Mouse (Mus musculus): ENCODE data around the gene Eid1. TPM values are rescaled to one million over a fixed set of nuclear protein-coding genes. Genes with fewer than 3 reads are reported as not detected.

The Eid1 gene
- total RNA-seq, 1 experiment = 23.6 TPM

DNA sequence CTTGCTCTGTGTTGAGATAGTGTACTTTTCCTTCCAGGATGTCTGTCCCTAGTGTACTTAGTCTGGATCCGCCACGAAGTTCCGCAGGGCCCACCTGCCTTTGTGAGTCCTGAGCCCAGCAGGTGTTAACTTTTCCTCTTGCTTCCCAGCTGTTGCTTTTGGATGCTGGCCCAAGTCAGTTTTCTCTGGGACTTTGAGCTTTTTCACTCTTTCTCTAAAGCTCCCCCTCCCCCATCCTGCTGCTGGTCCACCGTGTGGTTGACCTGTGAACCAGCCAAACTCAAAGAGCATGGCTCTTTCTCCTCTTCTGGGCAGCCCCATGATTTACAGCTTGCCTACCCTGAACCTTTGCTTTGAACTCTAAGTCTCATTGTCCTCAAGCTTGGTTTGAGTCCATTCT lies 46.4 kb upstream of the Eid1 start:
- Histone ChIP-seq H3K4me3 (ENCODE audit: insufficient read depth in 1 of 2, low read depth in 1 of 2, low read length in 2 of 2, poor library complexity in 1 of 2, severe bottlenecking in 1 of 2) (no peak overlapping the region), H3K9ac (ENCODE audit: insufficient read depth, low read depth, low read length, poor library complexity, severe bottlenecking) (no peak overlapping the region), H3K9me3 (ENCODE audit: control insufficient read depth, insufficient read depth, low read depth, low read length) (no peaks in the 10 kb centered on the region; the same call in 1 of the 2 replicates), H3K27ac (ENCODE audit: insufficient read depth, low read depth, low read length, poor library complexity, severe bottlenecking) (no peak overlapping the region), H3K4me1 (ENCODE audit: control insufficient read depth in 2 of 2, insufficient read depth in 2 of 2, low read length in 2 of 2, poor library complexity in 1 of 2) (0 out of 4 replicates have a peak, but pooled peaks cover 0 to 2% of the 10 kb centered on the region in 2 experiments), H3K36me3 (ENCODE audit: control insufficient read depth, insufficient read depth, low read length, poor library complexity, severe bottlenecking) (no peaks in the 10 kb centered on the region)
- DNase-seq (ENCODE audit: low read depth, low spot score) = no peak
- TF ChIP-seq ZC3H11A (IDR thresholded peaks at IDR 0.05; ENCODE audit: borderline replicate concordance, low read depth, low read length) = no peak
- no peak for TF ChIP-seq CHD2 (IDR thresholded peaks at IDR 0.05; ENCODE audit: low read depth, low read length)
- TF ChIP-seq ZNF384 (IDR thresholded peaks at IDR 0.05; ENCODE audit: low read depth, low read length) = no peak
- TF ChIP-seq MAFK (IDR thresholded peaks at IDR 0.05; ENCODE audit: insufficient read depth, low read depth, low read length) = no peak
- no peak for TF ChIP-seq HCFC1 (IDR thresholded peaks at IDR 0.05; ENCODE audit: borderline replicate concordance, insufficient read depth, low read length)
- in situ Hi-C loops (cut with MboI; ENCODE audit: low sequenced_read_pairs in 2 of 2, unreplicated experiment in 2 of 2) = no loop called here

- Histone ChIP-seq H3K36me3 (ENCODE audit: control insufficient read depth, insufficient read depth, low read length, poor library complexity, severe bottlenecking) (no peaks in the 10 kb centered on the region), H3K9ac (ENCODE audit: insufficient read depth, low read depth, low read length, poor library complexity, severe bottlenecking) (no peak overlapping the region), H3K9me3 (ENCODE audit: control insufficient read depth, insufficient read depth, low read depth, low read length) (no peaks in the 10 kb centered on the region; the same call in 1 of the 2 replicates), H3K4me1 (ENCODE audit: control insufficient read depth in 2 of 2, insufficient read depth in 2 of 2, low read length in 2 of 2, poor library complexity in 1 of 2) (0 out of 4 replicates have a peak, but pooled peaks cover 0 to 2% of the 10 kb centered on the region in 2 experiments), H3K4me3 (ENCODE audit: insufficient read depth in 1 of 2, low read depth in 1 of 2, low read length in 2 of 2, poor library complexity in 1 of 2, severe bottlenecking in 1 of 2) (no peak overlapping the region), H3K27ac (ENCODE audit: insufficient read depth, low read depth, low read length, poor library complexity, severe bottlenecking) (no peak overlapping the region)
- in situ Hi-C loops (cut with MboI; ENCODE audit: low sequenced_read_pairs in 2 of 2, unreplicated experiment in 2 of 2) = no loop called here
- TF ChIP-seq MAFK (IDR thresholded peaks at IDR 0.05; ENCODE audit: insufficient read depth, low read depth, low read length) (no peak), HCFC1 (IDR thresholded peaks at IDR 0.05; ENCODE audit: borderline replicate concordance, insufficient read depth, low read length) (no peak), ZNF384 (IDR thresholded peaks at IDR 0.05; ENCODE audit: low read depth, low read length) (no peak), ZC3H11A (IDR thresholded peaks at IDR 0.05; ENCODE audit: borderline replicate concordance, low read depth, low read length) (no peak), CHD2 (IDR thresholded peaks at IDR 0.05; ENCODE audit: low read depth, low read length) (no peak)
- no peak for DNase-seq (ENCODE audit: low read depth, low spot score)
Measured at GRCm38 (mm10) chr2:125628487-125628886, 44.4 kb upstream of the Eid1 start.

GRCm38 (mm10) chr2:125630010-125630409 lies 42.9 kb upstream of the Eid1 start:
- no peak for DNase-seq (ENCODE audit: low read depth, low spot score)
- TF ChIP-seq CHD2 (IDR thresholded peaks at IDR 0.05; ENCODE audit: low read depth, low read length) = no peak
- TF ChIP-seq MAFK (IDR thresholded peaks at IDR 0.05; ENCODE audit: insufficient read depth, low read depth, low read length) = no peak
- TF ChIP-seq ZC3H11A (IDR thresholded peaks at IDR 0.05; ENCODE audit: borderline replicate concordance, low read depth, low read length) = no peak
- TF ChIP-seq ZNF384 (IDR thresholded peaks at IDR 0.05; ENCODE audit: low read depth, low read length) = no peak
- TF ChIP-seq HCFC1 (IDR thresholded peaks at IDR 0.05; ENCODE audit: borderline replicate concordance, insufficient read depth, low read length) = no peak

GRCm38 (mm10) chr2:125637331-125637730 lies 35.6 kb upstream of the Eid1 start:
- no peaks in the 10 kb centered on the region for H3K36me3 ChIP-seq (ENCODE audit: control insufficient read depth, insufficient read depth, low read length, poor library complexity, severe bottlenecking)
- no peak for TF ChIP-seq HCFC1 (IDR thresholded peaks at IDR 0.05; ENCODE audit: borderline replicate concordance, insufficient read depth, low read length)
- no peak for TF ChIP-seq MAFK (IDR thresholded peaks at IDR 0.05; ENCODE audit: insufficient read depth, low read depth, low read length)
- no peak for TF ChIP-seq ZNF384 (IDR thresholded peaks at IDR 0.05; ENCODE audit: low read depth, low read length)
- no peak for TF ChIP-seq ZC3H11A (IDR thresholded peaks at IDR 0.05; ENCODE audit: borderline replicate concordance, low read depth, low read length)
- no peak for TF ChIP-seq CHD2 (IDR thresholded peaks at IDR 0.05; ENCODE audit: low read depth, low read length)
- in situ Hi-C loops (cut with MboI; ENCODE audit: low sequenced_read_pairs in 2 of 2, unreplicated experiment in 2 of 2) = no loop called here

More at GRCm38 (mm10) chr2:125630010-125630409, 42.9 kb upstream of the Eid1 start:
- H3K4me3 ChIP-seq (ENCODE audit: insufficient read depth in 1 of 2, low read depth in 1 of 2, low read length in 2 of 2, poor library complexity in 1 of 2, severe bottlenecking in 1 of 2) = no peak overlapping the region
- no peaks in the 10 kb centered on the region for H3K4me1 ChIP-seq (ENCODE audit: control insufficient read depth in 2 of 2, insufficient read depth in 2 of 2, low read length in 2 of 2, poor library complexity in 1 of 2)
- H3K27ac ChIP-seq (ENCODE audit: insufficient read depth, low read depth, low read length, poor library complexity, severe bottlenecking) = no peak overlapping the region
- H3K36me3 ChIP-seq (ENCODE audit: control insufficient read depth, insufficient read depth, low read length, poor library complexity, severe bottlenecking) = no peaks in the 10 kb centered on the region
- no peaks in the 10 kb centered on the region; the same call in 1 of the 2 replicates for H3K9me3 ChIP-seq (ENCODE audit: control insufficient read depth, insufficient read depth, low read depth, low read length)
- in situ Hi-C loops (cut with MboI; ENCODE audit: low sequenced_read_pairs in 2 of 2, unreplicated experiment in 2 of 2) = no loop called here
- H3K9ac ChIP-seq (ENCODE audit: insufficient read depth, low read depth, low read length, poor library complexity, severe bottlenecking) = no peak overlapping the region

More at GRCm38 (mm10) chr2:125637331-125637730, 35.6 kb upstream of the Eid1 start:
- H3K27ac ChIP-seq (ENCODE audit: insufficient read depth, low read depth, low read length, poor library complexity, severe bottlenecking) = no peak overlapping the region
- H3K9ac ChIP-seq (ENCODE audit: insufficient read depth, low read depth, low read length, poor library complexity, severe bottlenecking) = no peak overlapping the region
- H3K4me1 ChIP-seq (ENCODE audit: control insufficient read depth in 2 of 2, insufficient read depth in 2 of 2, low read length in 2 of 2, poor library complexity in 1 of 2) = peaks cover 0 to 3% of the 10 kb centered on the region in 2 experiments; a peak in 1 of 4 replicates
- H3K9me3 ChIP-seq (ENCODE audit: control insufficient read depth, insufficient read depth, low read depth, low read length) = peaks cover 8% of the 10 kb centered on the region
- no peak for DNase-seq (ENCODE audit: low read depth, low spot score)
- no peak overlapping the region for H3K4me3 ChIP-seq (ENCODE audit: insufficient read depth in 1 of 2, low read depth in 1 of 2, low read length in 2 of 2, poor library complexity in 1 of 2, severe bottlenecking in 1 of 2)

All from ES-E14 (cell line).